Mouse (Mus musculus) lung, adult 2 months (tissue): ENCODE results near the gene Jmjd4.

Experiments
- CTCF ChIP-seq: fragments of 200-500 bp; IDR thresholded peaks from 2 replicates; pipeline ENCODE4 v1.5.1; 2011; ENCODE audit warnings: mild to moderate bottlenecking, low read length, control low read depth; ENCODE audit not compliant: insufficient read depth
- POLR2A ChIP-seq: fragments of 200-500 bp; IDR thresholded peaks from 2 replicates; pipeline ENCODE4 v1.6.1; 2011; ENCODE audit warnings: low read depth, mild to moderate bottlenecking, control low read depth, low read length, borderline replicate concordance; ENCODE audit errors: extremely low read depth

GRCm38 (mm10) chr11:59421967-59422366 lies 27.9 kb upstream of the Jmjd4 start:
- TF ChIP-seq CTCF (no peak), POLR2A (no peak)
